Mouse (Mus musculus): Measurements from ENCODE around the gene Ccdc116.

DNA sequence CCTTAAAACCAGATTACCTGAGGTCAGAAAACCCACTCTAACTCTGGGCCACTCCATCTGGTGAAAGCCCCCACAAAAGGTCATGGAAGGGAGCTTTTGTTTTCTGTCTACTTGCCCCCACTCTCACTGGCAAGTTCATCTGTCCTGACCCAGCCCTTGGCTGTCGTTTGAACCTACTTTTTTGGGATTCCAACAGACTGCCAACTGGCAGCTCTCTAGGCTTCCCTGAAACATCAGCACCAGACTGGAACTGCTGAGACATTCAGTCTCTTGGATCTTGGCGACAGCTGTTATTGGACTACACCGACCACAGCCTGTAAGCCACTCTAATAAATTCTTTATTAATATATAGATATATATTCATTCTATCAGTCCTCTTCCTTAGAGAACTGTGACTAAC is 36.0 kb upstream of the Ccdc116 start:
- TF ChIP-seq CTCF (IDR thresholded peaks at IDR 0.05; ENCODE audit: extremely low read depth, insufficient read depth, low read length) (no peak), POLR2A (IDR thresholded peaks at IDR 0.05; ENCODE audit: extremely low read depth, insufficient read depth, low read length) (no peak)

Measured in cortical plate, adult 2 months (tissue).